Mouse (Mus musculus): ENCODE measurements around the gene Diaph3.

DNA sequence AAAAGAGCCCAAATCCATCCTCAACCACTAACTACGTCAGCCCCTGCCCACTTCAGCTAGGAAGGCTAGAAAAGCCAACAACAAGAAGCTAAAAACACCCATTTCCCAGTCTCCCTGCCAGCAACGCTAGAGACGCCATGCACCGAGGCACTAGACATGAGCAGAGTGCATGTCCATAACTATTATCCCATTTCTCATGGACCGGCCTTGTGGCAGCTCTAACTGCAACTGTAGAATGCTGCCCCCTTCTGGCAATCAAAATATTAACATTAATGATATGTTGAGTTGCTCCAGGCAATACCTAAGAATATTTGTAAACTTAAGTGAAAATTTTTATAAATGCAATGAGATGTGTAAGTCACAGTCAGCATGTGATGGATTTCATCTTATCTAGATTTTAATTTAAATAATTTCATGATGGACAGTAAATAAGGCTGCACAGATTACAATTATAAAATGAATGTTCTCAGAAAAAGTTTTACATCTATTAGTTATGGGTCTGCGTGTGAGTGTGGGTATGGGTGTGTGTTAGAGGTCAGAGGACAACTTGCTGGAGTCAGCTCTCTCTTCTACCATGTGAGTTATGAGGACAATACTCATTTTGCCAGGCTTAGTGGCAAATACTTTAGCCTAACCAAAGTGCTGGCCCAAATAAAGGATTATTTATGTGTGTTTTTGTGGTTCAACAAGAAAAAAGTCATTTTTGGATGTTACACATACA lies 359.3 kb downstream of the Diaph3 start:
- TF ChIP-seq CTCF (IDR thresholded peaks at IDR 0.05; ENCODE audit: insufficient read depth, low read length) (peak; percentile 42; the same call in 1 of the 2 replicates), POLR2A (IDR thresholded peaks at IDR 0.05; ENCODE audit: borderline replicate concordance, extremely low read depth, low read depth, low read length) (no peak)

All from lung, adult 2 months (tissue).